Mouse (Mus musculus) kidney, postnatal 4 days (tissue): ENCODE measurements around the gene Actr5.

Source experiments
- DNase-seq, 2 experiments: peaks; one replicate each; pipeline ENCODE4 v3.0.0; 2021; ENCODE audit warnings: mixed read lengths in 2 of 2

Gene Actr5

GRCm38 (mm10) chr2:158614418-158614955 is 10.2 kb upstream of the Actr5 start:
- DNase-seq = peak in 1 of 2 experiments; percentile 21

GRCm38 (mm10) chr2:158615161-158615680 is 9.5 kb upstream of the Actr5 start:
- DNase-seq = peak in 1 of 2 experiments; percentile 12

GRCm38 (mm10) chr2:158615702-158616101 is 9.0 kb upstream of the Actr5 start:
- no peak for DNase-seq

DNA sequence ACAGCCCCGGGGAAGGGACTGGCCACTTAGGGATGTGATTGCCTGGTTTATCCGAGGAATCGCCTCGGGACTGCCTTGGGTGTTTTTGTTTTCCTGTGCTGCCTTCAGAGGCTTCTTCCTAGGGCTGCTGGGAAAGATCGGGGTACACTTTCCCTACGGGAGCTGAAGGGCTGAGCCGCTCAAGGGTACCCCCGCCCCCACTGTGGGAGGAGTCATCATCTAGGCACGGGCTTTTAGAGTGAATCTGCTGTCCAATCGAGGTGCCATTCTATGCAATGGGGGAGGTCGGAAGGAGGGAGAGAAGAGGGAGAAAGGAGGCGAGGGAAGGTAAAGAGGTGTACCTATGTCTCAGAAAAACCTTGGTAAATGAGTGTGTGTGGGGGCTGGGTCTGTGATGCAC is 8.4 kb upstream of the Actr5 start:
- DNase-seq = peak in 1 of 2 experiments; percentile 13

DNA sequence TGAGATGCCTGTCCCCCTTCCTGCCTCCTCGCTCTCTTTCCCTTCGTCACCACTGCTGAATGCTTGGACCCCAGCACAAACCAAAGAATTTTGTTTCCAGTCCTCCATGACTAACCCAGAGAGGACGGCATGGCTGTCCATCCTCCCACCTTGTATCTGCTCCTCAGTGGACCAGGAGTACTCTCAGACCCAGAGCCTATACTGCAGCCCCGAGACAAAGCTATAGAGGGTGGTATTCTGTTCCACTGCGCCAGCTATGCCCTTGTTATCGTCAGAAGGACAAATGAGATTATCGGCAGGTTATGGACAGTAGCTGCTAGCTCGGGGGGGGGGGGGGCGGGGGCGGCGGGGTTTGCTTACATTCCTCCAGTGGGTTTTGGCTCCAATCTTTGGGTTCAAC is 7.9 kb upstream of the Actr5 start:
- no peak for DNase-seq

GRCm38 (mm10) chr2:158625231-158625630 is 543 bp downstream of the Actr5 start:
- DNase-seq = no peak

GRCm38 (mm10) chr2:158625697-158626096 is 1.0 kb downstream of the Actr5 start:
- DNase-seq = no peak

GRCm38 (mm10) chr2:158628858-158629257 is 4.2 kb downstream of the Actr5 start:
- peak in 1 of 2 experiments; percentile 20 for DNase-seq

DNA sequence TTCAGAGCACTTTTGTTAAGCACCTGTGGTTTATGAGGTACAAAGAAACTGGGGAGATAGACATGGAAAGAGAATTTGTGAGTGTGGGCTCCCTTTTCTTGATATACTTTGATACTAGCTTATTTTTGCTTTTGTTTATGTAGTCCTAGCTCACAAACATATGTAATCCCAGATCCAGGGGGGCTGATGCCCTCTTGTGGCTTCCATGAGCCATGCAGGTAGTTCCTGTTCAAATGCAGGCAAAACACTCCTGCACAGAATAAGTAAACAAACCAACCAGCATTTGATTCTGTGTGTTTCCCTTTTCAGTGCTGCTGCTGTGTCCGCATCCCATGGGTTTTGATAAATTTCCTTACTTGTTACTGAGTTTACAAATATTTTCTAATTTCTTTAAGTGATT is 4.7 kb downstream of the Actr5 start:
- DNase-seq = peak; percentile 52 to 61

- no peak for DNase-seq
These were observed 7.2 kb downstream of the Actr5 start for GRCm38 (mm10) chr2:158631873-158632272.

DNA sequence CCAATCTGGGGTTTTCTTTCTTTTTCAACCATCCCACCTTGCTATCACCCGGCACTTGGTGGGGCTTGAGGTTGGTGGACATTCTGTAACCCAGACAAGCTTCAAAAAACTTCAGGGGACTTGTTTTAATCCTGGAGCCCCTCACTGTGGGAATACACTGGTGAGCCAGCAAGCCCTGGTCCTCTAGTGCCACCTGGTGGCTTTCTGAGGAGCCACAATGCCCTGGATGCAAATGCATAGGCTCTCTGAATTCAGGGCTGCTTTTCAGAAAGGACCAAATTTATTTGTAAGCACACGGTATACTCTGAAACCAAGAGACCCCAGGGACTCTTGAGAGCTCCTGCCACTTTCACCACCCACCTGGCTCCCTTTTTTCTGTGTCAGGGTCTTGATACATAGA is 17.2 kb downstream of the Actr5 start:
- peak; percentile 83 to 85 for DNase-seq

DNA sequence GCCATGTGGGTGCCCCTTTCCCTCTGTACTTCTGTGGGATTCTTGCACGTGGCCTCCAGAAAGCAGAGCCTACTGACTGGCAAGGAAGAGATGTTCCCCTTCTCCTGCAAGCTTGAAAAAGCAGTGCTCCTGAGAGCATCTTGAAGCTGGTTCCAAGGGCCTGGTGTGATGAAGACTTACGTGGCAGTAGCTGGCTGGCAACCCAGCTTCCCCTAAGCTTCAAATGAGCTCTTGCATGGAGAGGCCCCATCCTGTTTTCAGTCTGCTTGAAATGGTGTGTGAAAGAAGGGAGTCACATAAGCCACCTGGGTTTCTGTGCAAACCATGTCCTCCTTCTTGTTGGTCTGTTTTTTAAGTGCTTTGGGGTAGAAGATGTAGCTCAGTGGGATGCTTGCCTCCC is 17.9 kb downstream of the Actr5 start:
- DNase-seq = no peak

GRCm38 (mm10) chr2:158643791-158644190 is 19.1 kb downstream of the Actr5 start:
- DNase-seq = no peak

DNA sequence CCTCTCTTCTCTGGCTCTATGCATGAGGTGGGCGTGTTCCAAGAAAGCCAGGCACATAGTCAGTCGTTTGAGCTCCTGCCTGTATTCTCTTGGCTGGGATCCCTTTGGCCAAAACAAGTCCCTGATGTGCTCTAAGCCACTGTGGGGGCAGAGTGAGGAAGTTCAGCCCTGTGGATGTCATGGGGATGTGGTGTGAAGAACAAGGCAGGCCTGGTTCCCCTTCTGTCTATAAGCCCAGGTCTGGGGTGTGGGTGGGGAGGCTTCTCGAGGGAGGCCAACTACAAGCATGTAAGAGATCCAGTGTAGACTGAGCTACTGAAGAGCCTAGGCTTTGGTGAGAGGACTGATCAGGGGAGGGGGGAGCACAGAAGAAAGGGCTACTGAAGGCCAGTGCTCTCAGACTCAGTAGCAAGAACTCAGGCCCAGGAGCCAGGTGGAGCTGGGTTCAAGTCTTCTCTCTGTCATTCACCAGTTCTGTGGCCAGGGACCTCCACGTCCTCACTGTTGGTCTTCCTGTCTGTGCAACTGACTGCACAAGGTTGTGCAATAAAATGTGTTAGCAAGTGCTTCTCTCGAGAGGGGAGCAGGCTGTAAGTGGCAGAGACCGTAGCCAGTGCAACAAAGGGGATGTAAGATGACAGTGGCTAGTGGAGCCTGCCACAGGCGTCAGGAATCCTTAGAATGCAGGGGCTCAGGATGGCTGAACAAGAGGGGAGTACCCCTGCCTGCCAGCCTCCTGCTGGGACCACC is 26.6 kb downstream of the Actr5 start:
- no peak for DNase-seq

- DNase-seq = peak; percentile 84 to 87
These were observed 28.3 kb downstream of the Actr5 start for GRCm38 (mm10) chr2:158652985-158653384.

DNA sequence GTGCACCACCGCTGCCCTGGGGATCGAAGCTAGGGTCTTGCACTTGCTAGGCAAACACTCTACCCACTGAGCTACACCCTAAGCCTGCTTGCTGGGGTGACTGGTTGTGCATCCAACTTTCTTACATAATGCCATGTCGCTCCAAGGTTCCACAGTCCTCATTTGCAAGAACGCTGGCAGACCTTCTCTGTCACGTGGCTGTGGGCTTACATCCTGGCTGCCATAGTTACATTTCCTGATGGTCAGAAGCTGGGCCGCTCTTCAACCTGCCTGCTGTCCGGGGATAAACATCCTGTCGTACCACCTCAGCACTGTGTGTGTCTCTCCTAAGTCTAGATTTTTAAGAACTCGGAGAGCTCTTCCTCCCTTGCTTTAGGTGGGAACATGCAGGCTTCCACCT is 30.0 kb downstream of the Actr5 start:
- DNase-seq = peak in 1 of 2 experiments; percentile 53

- no peak for DNase-seq
These were observed 31.1 kb downstream of the Actr5 start for GRCm38 (mm10) chr2:158655806-158656205.

- peak; percentile 57 to 77 for DNase-seq
These were observed 34.1 kb downstream of the Actr5 start for GRCm38 (mm10) chr2:158658822-158659221.

DNA sequence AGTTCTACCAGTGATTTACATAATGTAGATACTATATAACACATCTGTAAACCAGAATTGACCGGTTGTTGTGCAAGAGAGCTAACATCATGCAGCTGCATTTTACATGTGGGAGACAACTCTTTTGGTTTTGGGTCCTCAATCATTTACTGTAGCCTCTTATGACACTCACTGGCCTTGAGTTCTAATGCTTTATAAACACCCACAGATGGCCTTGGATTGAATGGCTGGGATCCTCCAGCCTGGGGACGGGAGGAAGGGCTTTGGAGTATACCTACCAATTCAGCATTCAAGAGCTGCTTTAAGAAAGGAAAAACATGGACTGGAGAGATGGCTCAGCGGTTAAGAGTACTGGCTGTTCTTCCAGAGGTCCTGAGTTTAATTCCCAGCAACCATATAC is 34.7 kb downstream of the Actr5 start:
- DNase-seq = no peak

- DNase-seq = no peak
These were observed 40.4 kb downstream of the Actr5 start, which contains the start of gene Ppp1r16b for GRCm38 (mm10) chr2:158665098-158665497. Ppp1r16b (plus strand) TSS chr2:158665398.

DNA sequence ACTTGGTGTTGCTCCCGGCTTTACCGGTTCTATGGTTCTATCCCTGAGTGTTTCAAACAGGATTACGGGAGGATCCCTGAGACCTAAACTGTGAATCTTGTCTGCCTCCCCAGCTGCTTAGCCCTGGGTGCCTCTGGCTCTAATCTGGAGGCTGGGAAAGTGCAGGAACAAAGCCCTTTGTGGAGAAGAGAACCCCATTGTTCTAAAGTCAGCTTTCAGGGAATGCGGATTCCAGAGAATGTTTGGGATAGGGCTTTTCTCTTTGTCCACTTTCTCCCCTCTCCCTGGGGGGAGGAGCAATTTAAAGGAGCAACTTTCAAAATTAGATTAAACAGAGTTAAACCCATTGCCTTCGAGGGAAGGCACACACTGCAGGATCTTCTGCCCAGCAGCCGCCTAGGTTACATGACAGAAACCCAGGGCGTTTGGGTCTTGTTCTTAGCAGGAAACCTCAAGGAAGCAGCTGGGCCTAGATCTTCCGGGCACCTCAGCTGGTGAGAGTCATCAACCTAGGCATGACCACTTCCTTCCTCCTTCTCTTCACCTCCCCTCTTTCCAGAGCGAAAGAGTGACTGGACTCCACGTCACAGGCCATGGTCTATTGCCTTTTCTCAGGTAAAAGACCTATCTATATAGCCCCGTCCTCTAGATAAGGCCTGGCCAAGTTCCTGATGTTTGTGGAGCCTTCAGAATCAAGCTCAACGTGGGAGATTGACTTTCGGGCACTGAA is 41.5 kb downstream of the Actr5 start:
- DNase-seq = no peak

DNA sequence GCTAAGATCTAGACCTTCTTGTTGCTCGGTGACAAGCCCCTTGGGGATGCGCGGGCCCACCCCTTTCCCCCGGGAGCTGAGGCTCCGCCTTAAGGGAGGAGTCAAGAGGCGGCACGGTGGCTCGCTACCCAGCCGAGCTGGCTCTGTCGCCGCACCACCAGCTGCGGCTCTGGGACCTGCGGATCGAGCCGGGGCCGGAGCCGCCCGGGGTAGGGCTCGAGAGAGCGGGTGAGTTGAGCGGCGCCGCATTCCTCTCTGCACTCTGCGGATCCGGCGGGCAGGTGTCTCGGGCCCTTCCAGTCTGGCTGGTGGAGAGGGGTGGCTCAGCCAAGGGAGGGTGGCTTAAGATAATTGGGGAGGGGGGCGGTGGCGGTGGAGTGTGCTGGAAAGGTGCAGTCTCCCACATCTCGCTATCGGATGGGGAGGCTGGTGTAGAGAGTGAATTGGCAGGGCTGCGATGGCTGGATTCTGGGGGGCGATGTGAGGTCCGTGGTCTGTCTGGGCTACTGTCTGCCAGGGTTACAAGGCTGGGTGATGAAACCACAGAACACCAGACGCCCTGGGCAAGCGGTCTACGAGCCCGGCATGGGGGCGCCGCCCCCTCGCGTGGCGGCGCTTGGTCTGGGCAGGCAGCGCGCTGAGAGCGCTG is 42.5 kb downstream of the Actr5 start:
- DNase-seq = peak; percentile 60 to 75
